ENCODE assay signal across 9 mouse cellular contexts in the genomic region with DNA sequence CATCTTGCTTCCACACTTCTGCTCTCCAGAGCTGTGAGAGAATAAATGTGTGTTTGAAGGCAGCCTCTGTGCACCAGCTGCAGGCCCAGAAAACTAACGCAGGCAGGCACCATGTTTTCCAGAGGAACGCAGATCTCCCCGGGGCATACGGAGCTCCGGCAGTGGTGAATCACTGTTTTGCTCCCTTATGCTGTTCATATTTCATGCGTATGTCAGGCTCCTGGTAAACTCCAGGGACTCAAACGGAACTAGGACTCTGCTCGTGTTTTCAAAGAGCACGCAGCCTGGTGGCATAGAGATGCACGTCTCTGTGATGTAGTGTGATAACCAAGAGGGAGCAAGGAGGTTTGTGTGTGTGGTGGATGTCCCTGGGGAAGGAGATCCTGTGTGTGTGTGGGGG. TPM values are rescaled to one million over a fixed set of nuclear protein-coding genes. Genes with fewer than 3 reads are reported as not detected.
DNase-seq lines count a peak whose midpoint lies in the region; ATAC-seq and TF ChIP-seq lines count a peak whose summit lies in the region.
"Had no signal": no experiment of that assay in that cellular context is flagged by ENCODE, and none has a peak within 500 bp of the region (broad histone marks: within the 10 kb centered on the region; RNA-seq: fewer than 3 reads in every experiment).

No protein-coding gene starts in this region.

- DNase-seq in left cerebral cortex, adult 2 months (ENCODE audit: extremely low spot score in 1 of 2, low spot score in 2 of 2): peak; percentile 29 to 39
- DNase-seq in left cerebral cortex, adult 11 months (ENCODE audit: low spot score): no peak
- DNase-seq in layer of hippocampus, postnatal 14 days (ENCODE audit: low spot score in 2 of 2): peak; percentile 49 to 64
- DNase-seq in right cerebral cortex, postnatal 10 days (ENCODE audit: low spot score in 2 of 2): peak; percentile 46 to 49
- no peak for DNase-seq in lung, postnatal 25 days (ENCODE audit: low spot score)

- H3K9me3 ChIP-seq in embryonic facial prominence, embryonic 13.5 days: no peaks in the 10 kb centered on the region
- H3K9me3 ChIP-seq in kidney, embryonic 15.5 days (replicated peaks): no peaks in the 10 kb centered on the region

- peaks cover 40% of the 10 kb centered on the region for H3K36me3 ChIP-seq in embryonic facial prominence, embryonic 13.5 days
- peaks cover 34% of the 10 kb centered on the region for H3K36me3 ChIP-seq in kidney, embryonic 15.5 days

- H3K4me3 ChIP-seq in left cerebral cortex, adult 2 months: no peak overlapping the region
- H3K4me3 ChIP-seq in embryonic facial prominence, embryonic 13.5 days: no peak overlapping the region
- H3K4me3 ChIP-seq in kidney, embryonic 15.5 days (replicated peaks): no peak overlapping the region

- no peak overlapping the region for H3K4me2 ChIP-seq in embryonic facial prominence, embryonic 13.5 days
- no peak overlapping the region for H3K4me2 ChIP-seq in kidney, embryonic 15.5 days

- no peak for TF ChIP-seq CTCF in left cerebral cortex, adult 2 months (IDR thresholded peaks at IDR 0.05)

- peak overlapping the region; percentile 6 for H3K27ac ChIP-seq in left cerebral cortex, adult 2 months
- H3K27ac ChIP-seq in embryonic facial prominence, embryonic 13.5 days: peak overlapping the region; percentile 71
- no peak overlapping the region for H3K27ac ChIP-seq in kidney, embryonic 15.5 days
- H3K27ac ChIP-seq: macrophage had no signal

- H3K27me3 ChIP-seq in embryonic facial prominence, embryonic 13.5 days: no peaks in the 10 kb centered on the region
- H3K27me3 ChIP-seq in kidney, embryonic 15.5 days: no peaks in the 10 kb centered on the region

- 0 out of 2 replicates have a peak overlapping the region, but pooled peaks have one; percentile 23 for H3K9ac ChIP-seq in embryonic facial prominence, embryonic 13.5 days
- H3K9ac ChIP-seq in kidney, embryonic 15.5 days: no peak overlapping the region

- WGBS in embryonic facial prominence, embryonic 13.5 days: 37% methylated on average over 10 of the region's 10 CpGs
- WGBS in kidney, embryonic 15.5 days: 46% methylated on average over 10 of the region's 10 CpGs

- no peak for ATAC-seq in embryonic facial prominence, embryonic 13.5 days (ENCODE audit: insufficient number of reproducible peaks, insufficient read depth, low FRiP score, low TSS enrichment, low read depth)
- ATAC-seq in kidney, embryonic 15.5 days (replicated peaks; ENCODE audit: low FRiP score): no peak
- no peak for ATAC-seq in monocyte, adult 5-6 weeks (replicated peaks; ENCODE audit: insufficient number of reproducible peaks, low FRiP score, low TSS enrichment, poor library complexity, severe bottlenecking)

- intact Hi-C loops in left cerebral cortex, adult 2 months (cut with DNase I): loop anchor here (5.0 kb wide), 1 partner anchor 75 kb away; no protein-coding TSS in a partner anchor

- H3K4me1 ChIP-seq in embryonic facial prominence, embryonic 13.5 days: peaks cover 23% of the 10 kb centered on the region
- H3K4me1 ChIP-seq in kidney, embryonic 15.5 days: peaks cover 15% of the 10 kb centered on the region; the same call in 1 of the 2 replicates

RNA-seq across cellular contexts. Expression of a gene that starts 23.4 kb away (rescaled TPM):
- 100 to 1,000 TPM; 373 to 381 TPM for total RNA-seq in left cerebral cortex, adult 2 months (2021)
- 50.8 and 57.5 TPM in 2 replicates for polyA plus RNA-seq in embryonic facial prominence, embryonic 13.5 days (2015; fragmentation: Nextera tagmentation; extraction: Ambion mirVana)
- 100 to 1,000 TPM; 237 to 281 TPM for total RNA-seq in layer of hippocampus, postnatal 14 days (2021)
- polyA plus RNA-seq in kidney, embryonic 15.5 days (2015; fragmentation: Nextera tagmentation; extraction: Ambion mirVana): 62.6 and 68.8 TPM in 2 replicates
- 27.5 to 77.0 TPM (median 49.1 TPM) in 3 replicates for total RNA-seq in monocyte, adult 5-6 weeks (2017)

Comparison
In these comparisons a context has a peak if more than half of its experiments do, and no peak if none do; other contexts are left out.
1. DNase-seq: peak in left cerebral cortex, adult 2 months (2 of 2), layer of hippocampus, postnatal 14 days (2 of 2) and right cerebral cortex, postnatal 10 days (2 of 2); none in left cerebral cortex, adult 11 months (single experiment) and lung, postnatal 25 days (single experiment).